Mouse (Mus musculus): ENCODE measurements around the gene Olfr619.

The Olfr619 gene

DNA sequence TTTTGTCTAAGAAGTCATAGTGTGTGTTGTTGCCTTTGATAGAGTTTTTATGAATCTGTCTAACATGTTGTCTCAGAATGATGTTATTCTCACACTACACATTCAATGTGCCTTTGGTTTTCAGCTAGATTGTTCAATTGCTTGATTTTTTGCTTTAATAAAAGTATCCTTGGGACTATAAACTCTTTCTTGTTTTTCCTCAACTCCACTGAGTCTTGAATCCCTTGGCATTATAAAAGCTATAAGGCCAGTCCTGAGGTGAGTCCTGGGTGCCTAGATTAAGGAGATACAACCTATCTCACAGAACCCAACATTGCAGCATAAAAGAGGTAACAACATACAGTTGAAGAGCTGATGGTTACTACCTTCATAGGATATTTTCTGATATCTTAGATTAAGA, at the start of gene Olfr619:
Gene Olfr619, plus strand, starts transcription at position 301 of the 400 bp plus-strand sequence.
- no peak for DNase-seq

DNA sequence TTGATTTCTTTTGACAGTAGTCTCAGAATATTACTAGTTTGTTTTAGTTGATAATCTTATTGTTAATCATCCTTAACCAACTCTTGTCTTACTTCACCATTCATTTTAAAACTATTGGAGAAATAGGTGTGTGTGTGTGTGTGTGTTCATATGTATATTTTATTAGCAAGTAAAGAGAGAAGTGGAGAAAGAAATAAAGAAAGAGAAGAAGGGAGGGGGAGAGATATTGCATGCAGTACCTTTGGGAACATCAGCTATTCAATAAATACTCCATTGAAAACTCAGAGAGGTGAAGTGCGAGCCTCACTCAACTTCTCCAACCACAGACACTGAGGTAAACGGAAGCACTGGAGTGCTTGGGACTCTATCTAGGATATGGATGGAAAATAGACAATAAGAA, 44.6 kb upstream of the Olfr619 start, which contains the start of gene Olfr615:
Gene Olfr615, plus strand, starts transcription at position 301 of the 400 bp plus-strand sequence.
- DNase-seq = no peak

DNA sequence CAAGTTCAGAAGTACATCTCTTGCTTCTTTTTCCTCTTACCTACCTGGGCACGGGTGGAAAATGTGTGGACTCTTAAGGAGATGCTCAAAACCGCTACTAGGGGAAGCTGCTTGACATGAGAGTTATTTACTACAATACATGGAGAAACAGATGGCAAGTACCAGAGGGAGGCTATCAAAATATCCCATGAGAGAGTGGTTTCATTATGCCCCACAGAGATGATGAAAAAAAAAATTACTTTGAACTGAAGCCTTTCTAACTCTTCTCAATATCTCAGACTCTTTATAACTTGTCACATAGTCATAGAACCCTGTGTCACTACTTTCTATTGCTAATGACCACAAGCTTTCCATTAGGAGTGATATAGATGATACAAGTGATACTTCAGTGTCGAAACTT, 31.3 kb upstream of the Olfr619 start, which contains the start of gene Olfr616:
Gene Olfr616, minus strand, starts transcription at position 101 of the 400 bp plus-strand sequence.
- no peak for DNase-seq

DNA sequence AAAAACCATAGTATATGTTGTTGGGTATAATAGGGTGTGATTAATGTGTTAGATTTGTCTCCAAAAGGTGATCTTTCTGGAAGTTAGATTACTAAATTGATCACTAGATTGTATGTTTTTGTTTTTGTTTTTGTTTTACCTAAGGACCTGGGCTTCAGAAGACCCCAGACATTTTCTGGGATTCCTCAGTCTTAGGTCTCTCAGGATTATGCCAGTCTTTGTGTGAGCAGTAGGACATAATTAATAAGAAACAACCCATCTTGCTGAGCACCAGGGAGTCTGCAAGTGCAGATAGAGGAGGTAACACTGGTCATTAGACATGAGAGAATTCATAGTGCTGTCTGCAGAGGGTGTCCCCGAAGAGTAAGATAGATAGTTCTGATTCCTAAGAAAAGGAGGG, 27.6 kb upstream of the Olfr619 start, which contains the start of gene Olfr617:
Gene Olfr617, plus strand, starts transcription at position 301 of the 400 bp plus-strand sequence.
- DNase-seq = no peak

DNA sequence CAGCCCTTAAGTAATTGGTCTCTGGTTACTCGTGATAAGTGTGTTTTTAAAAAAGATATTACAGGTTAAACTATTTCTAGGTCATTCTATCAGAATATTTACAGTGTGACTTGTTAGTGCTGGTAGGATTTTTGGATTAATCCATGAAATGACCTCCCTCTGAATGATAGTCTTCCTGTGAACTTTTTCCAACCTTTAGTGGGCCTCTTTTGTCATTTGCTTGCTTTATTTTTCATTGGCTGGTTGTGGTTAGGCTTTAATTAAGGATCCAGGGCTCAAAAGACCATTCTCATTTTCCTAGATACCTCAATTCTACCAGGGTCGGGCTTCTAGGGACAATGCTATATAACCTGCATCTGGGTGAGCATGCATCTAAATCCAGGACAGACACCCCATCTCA, 10.6 kb upstream of the Olfr619 start, which contains the start of gene Olfr618:
Gene Olfr618, plus strand, starts transcription at position 301 of the 400 bp plus-strand sequence.
- no peak for DNase-seq

DNA sequence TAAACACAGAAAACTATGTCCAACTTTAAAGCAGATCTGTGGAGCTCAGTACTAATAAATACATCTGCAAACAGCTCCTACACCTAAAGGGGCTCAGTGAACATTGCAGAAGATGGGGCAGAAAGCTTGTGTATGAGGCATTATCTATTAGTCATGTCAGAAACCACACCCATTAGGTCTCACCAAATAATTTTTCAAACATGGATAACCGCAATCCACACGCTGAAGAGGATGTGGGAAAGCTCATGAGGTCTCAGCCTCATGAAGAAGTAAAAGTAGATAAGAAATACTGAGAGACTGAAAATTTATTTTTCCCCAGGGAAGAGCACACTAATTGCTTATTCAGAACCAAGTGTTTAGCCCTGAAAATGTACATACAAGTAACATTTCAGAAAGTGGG, 7.0 kb downstream of the Olfr619 start:
- DNase-seq = no peak

DNA sequence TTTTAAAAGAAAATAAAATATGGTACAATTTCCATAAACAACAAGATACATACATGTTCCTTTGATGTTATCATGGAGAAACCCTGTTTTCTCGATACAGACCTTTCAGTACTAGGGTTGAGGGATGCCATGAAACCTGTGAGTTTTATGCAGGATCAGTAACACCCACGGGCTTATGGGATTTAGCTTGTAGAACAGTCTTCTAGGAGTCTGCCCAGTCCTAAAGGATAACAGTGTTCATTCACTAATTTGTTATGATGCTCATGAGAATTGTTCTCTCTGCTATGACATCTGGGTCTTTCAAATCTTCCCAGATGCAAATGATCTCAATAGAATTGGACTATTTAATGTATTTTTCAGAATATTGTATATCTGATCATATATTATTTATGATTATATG, 12.1 kb downstream of the Olfr619 start, which contains the start of gene Olfr620:
Gene Olfr620, minus strand, starts transcription at position 101 of the 400 bp plus-strand sequence.
- DNase-seq = no peak

DNA sequence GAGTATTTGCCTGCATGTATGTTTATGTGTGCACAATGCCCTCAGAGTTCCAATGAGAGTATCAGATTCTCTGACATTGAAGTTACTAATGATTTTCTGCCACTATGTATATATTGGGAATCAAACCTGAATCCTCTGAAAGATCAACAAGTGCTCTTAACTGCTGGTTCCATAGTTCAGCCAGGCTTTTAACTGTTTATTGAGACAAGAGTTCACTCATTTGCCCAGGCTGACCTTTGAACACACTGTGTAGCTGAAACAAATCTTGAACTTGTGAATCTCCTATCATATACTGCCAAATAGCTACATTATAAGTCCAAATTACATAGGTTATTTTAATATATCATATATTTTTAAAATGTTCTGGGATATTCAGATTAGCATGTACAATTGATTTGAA, 36.4 kb downstream of the Olfr619 start:
- no peak for DNase-seq

DNA sequence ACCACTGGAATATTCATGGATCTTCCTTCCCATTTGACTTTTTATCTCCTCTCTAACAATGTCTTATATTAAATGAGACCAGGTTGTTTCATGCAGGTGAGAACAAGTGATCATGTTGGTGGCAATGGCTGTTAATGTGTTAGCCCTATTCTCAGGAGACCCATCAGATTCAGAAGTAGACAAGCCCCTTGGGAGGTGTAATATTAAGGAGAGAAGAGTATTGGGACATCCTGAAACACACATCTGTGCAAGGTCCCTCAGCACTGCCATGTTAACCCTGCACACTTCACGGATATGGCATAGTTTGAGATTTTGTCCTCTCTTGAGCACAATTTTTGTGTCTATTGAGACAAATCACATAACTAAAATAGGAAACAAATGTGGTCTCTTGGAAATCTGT, 42.2 kb downstream of the Olfr619 start, which contains the start of gene Olfr622:
Gene Olfr622, minus strand, starts transcription at position 101 of the 400 bp plus-strand sequence.
- DNase-seq = no peak

DNA sequence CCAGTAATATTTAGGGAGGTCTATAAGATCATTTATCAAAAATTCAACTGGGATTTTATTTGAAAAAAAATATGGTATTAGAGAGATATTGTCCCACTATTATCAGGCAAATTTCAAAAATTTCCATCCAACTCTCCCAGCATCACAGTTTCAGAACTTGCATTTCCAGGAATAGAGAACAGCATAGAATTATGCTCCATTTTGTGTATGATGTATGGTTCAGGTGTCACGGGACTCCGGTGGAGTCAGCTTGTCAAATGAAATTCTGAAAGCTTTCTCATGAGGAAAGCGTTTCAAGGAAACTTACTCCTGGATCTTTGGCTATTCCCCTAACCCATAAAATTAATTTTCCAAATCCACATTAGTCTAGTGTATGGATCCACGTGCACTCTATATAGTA, 43.7 kb downstream of the Olfr619 start:
- no peak for DNase-seq

Data from right cerebral cortex, postnatal 25 days (tissue).